Mouse (Mus musculus) testis, postnatal 14 days (tissue): ENCODE results near the gene Xrcc2.
A peak's percentile ranks its signal among the peaks of the same experiment; 100 is the strongest.
"Not testable (repeated sequence)": the region's sequence is repeated elsewhere in the genome, so short reads cannot be mapped to it uniquely, and the experiment has no call there.

Source experiments
- DNase-seq: peaks from one replicate; pipeline ENCODE4 v3.0.0; 2021; ENCODE audit warnings: low spot score

The Xrcc2 gene

GRCm38 (mm10) chr5:25705567-25706349 is at the start of gene Xrcc2:
Gene Xrcc2, minus strand, starts transcription at chr5:25705825.
- DNase-seq = peak; percentile 93

GRCm38 (mm10) chr5:25754236-25754766 is 48.7 kb upstream of the Xrcc2 start:
- peak; percentile 48 for DNase-seq

DNA sequence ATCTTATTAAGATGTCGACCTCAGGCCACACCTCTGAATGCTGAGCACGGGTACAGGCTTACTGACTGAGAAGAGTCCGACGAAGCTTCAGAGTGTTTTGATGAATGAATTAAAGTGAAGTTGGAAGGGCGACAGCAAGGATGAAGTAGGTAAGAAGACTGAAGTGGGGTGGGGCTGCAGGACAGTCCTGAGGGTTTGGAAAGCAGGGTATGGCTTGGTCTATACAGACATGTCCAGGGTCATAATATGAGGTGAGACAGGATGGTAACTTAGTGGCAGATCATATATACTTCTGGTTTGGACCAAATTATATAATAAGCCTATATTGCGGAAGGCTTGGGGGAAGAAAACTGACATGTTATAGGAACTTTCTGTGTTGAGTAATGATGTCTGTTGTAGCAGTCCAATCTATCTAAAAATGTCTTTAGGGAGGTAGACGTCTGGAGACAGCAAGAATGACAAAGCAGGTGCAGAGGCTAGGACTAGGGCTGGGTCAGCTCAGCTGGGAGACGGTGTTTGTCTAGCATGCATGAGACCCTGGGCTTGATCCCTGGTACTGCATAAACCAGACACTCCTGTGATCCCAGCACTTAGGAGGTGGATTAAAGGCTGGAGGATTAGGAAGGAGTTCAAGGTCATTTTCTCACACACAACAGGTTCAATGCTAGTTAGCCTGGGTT is 48.1 kb upstream of the Xrcc2 start:
- no peak for DNase-seq

GRCm38 (mm10) chr5:25752862-25753261 is 47.2 kb upstream of the Xrcc2 start:
- DNase-seq = peak; percentile 52

DNA sequence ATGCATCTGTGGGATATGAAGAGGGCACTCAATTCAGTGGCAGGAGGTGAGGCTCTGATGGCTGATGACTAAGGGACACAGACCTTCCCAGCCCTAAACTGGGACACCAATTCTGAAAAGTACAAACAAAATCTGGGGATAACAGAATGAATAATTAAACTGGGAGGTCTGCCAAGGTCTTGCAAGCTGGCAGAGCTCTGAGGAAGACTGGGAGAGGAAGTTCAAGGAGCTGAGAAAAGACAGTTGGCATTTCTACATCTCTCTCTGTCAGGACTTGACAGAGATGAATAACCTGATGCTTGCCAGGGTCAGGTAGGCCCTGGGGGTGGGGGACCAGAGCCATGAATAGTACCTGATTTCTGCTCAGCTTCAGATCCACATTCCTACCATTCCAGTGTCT is 45.9 kb upstream of the Xrcc2 start:
- no peak for DNase-seq

DNA sequence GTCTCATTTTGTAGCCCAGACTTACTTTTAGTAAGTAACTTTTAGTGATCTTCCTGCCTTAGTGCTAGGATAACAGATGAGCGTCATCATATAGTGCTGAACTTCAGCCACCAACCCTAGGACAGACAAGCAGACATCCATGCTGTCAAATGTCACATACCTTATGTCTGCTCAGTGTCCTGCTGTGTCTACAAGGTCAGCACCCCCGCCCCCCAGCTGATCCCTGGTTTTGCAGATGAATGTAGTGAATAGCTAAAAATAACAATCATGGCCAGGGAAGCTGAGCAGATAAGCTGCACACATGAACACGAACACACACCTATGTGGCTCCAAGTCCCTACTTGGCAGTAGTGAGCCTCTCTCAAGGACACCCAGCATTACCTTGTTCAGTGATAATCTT is 43.0 kb upstream of the Xrcc2 start:
- no peak for DNase-seq

DNA sequence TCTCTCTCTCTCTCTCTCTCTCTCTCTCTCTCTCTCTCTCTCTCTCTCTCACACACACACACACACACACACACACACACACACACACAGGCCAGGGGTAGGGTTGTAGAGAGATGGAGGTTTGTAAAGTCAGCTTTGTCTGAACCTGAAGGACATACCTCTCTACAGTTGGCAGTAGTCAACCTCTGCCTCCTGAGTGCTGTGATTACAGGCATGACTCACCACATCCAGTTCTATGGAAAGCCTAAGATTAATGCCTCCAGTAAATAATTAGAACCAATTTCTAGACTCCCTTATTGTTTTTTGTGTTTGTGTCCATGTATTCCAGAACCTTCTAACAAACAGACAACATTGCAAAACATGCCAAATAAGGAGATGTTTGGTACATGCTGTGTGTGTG is 42.3 kb upstream of the Xrcc2 start:
- no peak for DNase-seq

DNA sequence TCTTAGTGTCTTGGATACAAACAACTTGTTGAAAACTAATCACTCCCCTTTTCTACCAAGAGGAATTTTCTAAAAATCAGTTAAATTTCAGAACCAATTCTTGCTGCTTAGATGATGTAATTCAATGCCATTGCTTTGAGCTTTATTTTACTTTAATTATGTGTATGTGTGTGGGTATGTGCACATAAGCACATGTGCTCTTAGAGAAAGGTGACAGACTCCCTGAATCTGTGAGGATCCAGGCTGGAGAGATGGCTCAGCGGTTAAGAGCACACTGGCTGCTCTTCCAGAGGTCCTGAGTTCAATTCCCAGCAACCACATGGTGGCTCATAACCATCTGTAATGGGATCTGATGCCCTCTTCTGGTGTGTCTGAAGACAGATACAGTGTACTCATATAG is 33.3 kb upstream of the Xrcc2 start:
- DNase-seq = not testable (repeated sequence)

GRCm38 (mm10) chr5:25738448-25738847 is 32.8 kb upstream of the Xrcc2 start:
- DNase-seq = no peak

- DNase-seq = no peak
Measured at GRCm38 (mm10) chr5:25735861-25736260, 30.2 kb upstream of the Xrcc2 start.

- DNase-seq = no peak
Measured at GRCm38 (mm10) chr5:25734318-25734717, 28.7 kb upstream of the Xrcc2 start.

DNA sequence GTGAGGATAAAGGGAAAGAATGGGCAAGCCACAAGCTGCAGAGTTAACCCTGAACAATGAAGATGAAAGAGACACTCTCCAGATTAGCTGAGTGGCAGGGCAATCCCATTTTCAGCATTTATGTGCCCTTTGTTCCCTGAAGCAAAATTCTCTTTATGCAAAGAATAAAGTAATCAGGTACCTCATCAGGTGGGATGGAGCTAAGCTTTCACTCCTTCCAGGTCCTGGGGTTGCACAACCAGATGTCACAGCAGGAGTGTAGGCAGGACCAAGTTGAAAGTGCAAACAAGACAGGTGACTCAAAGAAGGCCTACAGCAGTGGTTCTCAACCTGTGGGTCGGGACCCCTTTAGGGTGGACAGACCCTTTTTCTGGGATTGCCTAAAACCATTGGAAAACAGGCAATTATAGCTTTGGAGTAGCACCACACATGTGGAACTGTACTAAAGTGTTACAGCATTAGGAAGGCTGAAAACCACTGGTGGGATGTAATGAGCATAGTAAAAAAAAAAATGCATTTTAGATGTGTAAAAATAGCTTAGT is 18.6 kb upstream of the Xrcc2 start:
- DNase-seq = no peak

- no peak for DNase-seq
Measured at GRCm38 (mm10) chr5:25723016-25723415, 17.4 kb upstream of the Xrcc2 start.

- no peak for DNase-seq
Measured at GRCm38 (mm10) chr5:25719390-25719789, 13.8 kb upstream of the Xrcc2 start.

DNA sequence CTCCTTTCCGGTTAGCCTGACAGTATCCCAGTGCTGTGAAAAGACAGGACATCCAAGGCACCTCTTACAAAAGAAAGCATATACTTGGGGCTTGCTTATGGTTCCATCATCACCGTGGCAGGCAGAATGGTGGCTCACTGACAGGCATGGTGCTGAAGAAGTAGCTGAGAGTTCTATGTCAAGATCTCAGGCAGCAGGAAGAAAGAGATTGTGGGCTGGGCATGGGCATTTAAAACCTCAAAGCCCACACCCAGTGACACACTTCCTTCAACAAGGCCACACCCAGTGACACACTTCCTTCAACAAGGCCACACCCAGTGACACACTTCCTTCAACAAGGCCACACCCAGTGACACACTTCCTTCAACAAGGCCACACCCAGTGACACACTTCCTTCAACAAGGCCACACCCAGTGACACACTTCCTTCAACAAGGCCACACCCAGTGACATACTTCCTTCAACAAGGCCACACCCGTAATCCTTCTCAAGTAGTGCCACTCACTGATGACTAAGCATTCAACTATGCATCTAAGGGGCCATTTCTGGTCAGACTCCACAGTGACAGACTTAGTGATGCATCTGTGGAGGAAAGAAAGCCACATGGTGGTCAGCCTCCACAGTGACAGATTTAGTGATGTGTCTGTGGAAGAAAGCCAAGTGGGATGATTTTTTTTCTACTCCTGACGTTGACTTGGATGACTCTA is 7.5 kb upstream of the Xrcc2 start:
- not testable (repeated sequence) for DNase-seq

DNA sequence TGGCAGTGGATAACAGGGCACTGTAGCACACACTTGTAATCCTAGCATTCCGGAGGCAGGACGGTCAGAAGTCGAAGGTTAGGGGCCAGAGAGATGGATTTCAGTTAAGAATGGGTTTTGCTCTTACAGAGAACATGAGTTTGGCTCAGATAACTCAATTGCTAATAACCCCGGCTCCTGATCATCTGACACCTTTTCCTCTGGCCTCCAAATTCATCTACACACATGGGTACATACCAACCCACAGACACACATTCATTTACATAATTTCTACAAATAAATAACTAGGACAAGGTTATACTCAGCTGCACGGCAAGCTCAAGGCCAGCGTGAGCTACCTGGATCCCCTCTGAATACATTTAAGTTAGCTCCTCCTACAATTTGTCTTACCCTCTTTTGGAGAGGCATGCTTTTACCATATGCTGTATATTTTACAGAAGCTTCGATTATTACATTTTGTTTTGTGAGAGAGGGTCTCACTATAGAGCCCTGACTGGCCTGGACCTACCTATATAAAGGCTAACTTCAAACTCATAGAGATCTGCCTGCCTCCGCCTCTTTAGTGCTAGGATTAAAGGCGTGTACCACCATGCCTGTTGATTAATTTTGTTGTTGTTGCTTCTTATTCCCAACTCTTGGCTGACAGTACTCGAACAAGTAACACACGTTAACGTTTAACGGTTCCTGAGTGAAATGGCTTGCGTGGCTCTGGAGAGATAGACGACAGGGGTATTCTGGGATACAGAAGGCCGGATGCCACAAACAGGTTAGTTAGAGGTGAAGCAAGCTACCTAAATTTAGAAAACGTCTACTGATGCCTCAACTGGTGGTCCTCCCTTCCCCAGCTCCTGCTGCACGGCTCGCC is 691 bp downstream of the Xrcc2 start:
- DNase-seq = no peak

- DNase-seq = no peak
Measured at GRCm38 (mm10) chr5:25697941-25698340, 7.7 kb downstream of the Xrcc2 start.

DNA sequence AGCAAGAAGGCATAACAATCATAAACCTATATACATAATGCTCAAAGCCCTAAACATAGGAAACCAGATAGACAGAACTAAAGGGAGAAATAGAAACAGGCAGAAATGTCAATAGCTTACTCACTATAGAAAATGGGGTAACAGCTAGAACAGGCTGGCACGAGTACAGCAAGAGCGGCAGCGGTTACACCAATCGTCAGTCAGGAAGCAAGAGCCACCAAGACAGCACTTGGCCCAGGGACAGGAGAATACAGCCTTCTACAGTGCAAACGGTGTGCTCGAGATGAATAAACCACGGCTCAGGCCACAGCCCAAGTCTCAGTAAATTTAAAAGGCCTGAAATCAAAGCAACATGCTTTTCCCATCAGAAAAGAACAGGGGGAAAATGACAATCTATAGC is 9.4 kb downstream of the Xrcc2 start:
- DNase-seq = no peak

GRCm38 (mm10) chr5:25695786-25696185 is 9.8 kb downstream of the Xrcc2 start:
- DNase-seq = no peak

DNA sequence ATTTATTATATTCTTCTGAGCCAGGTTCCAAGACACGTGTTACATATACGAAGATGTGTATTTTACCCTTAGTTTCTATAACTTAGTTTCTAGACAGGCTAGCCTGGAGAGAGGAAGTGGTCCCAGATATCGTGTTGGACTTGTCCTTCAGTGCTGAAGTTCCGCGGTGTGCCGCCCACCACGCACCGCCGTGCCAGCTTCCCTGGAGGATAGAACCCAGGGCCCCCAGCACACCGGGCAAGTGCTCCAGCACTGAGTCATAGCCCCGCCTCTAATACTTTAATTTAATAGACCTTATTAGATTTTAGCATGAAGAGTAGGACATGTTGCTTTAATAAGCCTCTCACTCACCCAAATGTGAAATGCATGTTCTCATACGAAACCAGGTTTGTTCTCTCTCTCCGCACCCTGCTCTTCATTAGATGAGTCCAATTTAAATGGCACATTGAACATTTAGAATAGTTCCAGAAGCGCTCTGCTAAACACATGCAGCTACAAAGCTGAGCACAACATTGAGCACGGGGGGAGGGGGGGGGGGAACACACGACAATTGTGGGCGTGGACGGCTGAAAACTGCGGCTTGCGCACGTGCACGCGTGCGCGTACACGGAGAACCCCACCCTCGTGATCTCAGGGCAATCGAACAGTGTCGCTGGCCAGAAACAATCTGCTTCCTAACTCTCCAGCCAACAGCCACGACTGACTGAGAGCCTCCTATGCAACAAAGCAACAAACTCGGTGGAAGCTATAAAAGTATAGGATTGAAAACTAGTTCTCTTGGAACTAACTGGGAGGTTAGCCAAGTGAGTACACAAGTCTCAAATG is 33.7 kb downstream of the Xrcc2 start:
- no peak for DNase-seq

GRCm38 (mm10) chr5:25671051-25671450 is 34.6 kb downstream of the Xrcc2 start:
- DNase-seq = no peak
